Mouse (Mus musculus): ENCODE measurements around the gene Cct4. TPM values are rescaled to one million over a fixed set of nuclear protein-coding genes. Genes with fewer than 3 reads are reported as not detected.
A peak's percentile ranks its signal among the peaks of the same experiment; 100 is the strongest.

The Cct4 gene
- polyA plus RNA-seq (2012; rRNA removed): 40.9 and 121 TPM in 2 replicates

GRCm38 (mm10) chr11:22990393-22991126 is at the start of gene Cct4:
Gene Cct4, plus strand, starts transcription at chr11:22990519.
- under 1% methylated on average over 66 of the region's 66 CpGs for WGBS
- TF ChIP-seq CTCF (IDR thresholded peaks at IDR 0.05; ENCODE audit: extremely low read depth, insufficient read length, insufficient replicate concordance, low read depth, low read length): no peak
- TF ChIP-seq POLR2A (IDR thresholded peaks at IDR 0.05; ENCODE audit: low read depth, low read length): peak; percentile 68
- Histone ChIP-seq H3K4me1 (ENCODE audit: control insufficient read depth, insufficient read depth, insufficient read length, low read length) (no peaks in the 10 kb centered on the region; the same call in 1 of the 2 replicates), H3K4me3 (ENCODE audit: low read depth, low read length) (peak within 1 kb of the TSS; percentile 87), H3K36me3 (ENCODE audit: control insufficient read depth, insufficient read depth, low read length) (peaks cover 14% of the 10 kb centered on the region), H3K27me3 (ENCODE audit: control insufficient read depth, insufficient read depth, low read length) (no peaks in the 10 kb centered on the region), H3K27ac (ENCODE audit: insufficient read depth, low read depth, low read length) (peak within 1 kb of the TSS; percentile 59)

- H3K4me1 ChIP-seq (ENCODE audit: control insufficient read depth, insufficient read depth, insufficient read length, low read length): no peaks in the 10 kb centered on the region
- 89% methylated on average over 1 of the region's 1 CpGs for WGBS
- H3K36me3 ChIP-seq (ENCODE audit: control insufficient read depth, insufficient read depth, low read length): 0 out of 2 replicates have a peak, but pooled peaks cover 2% of the 10 kb centered on the region
- H3K27me3 ChIP-seq (ENCODE audit: control insufficient read depth, insufficient read depth, low read length): no peaks in the 10 kb centered on the region
- no peak overlapping the region for H3K27ac ChIP-seq (ENCODE audit: insufficient read depth, low read depth, low read length)
- H3K4me3 ChIP-seq (ENCODE audit: low read depth, low read length): no peak overlapping the region
- TF ChIP-seq POLR2A (IDR thresholded peaks at IDR 0.05; ENCODE audit: low read depth, low read length): no peak
- TF ChIP-seq CTCF (IDR thresholded peaks at IDR 0.05; ENCODE audit: extremely low read depth, insufficient read length, insufficient replicate concordance, low read depth, low read length): no peak
Measured at GRCm38 (mm10) chr11:22949101-22949500, 41.2 kb upstream of the Cct4 start.

GRCm38 (mm10) chr11:22950131-22950530 is 40.2 kb upstream of the Cct4 start:
- 95% methylated on average over 6 of the region's 6 CpGs for WGBS
- TF ChIP-seq POLR2A (IDR thresholded peaks at IDR 0.05; ENCODE audit: low read depth, low read length): no peak
- no peak for TF ChIP-seq CTCF (IDR thresholded peaks at IDR 0.05; ENCODE audit: extremely low read depth, insufficient read length, insufficient replicate concordance, low read depth, low read length)
- H3K36me3 ChIP-seq (ENCODE audit: control insufficient read depth, insufficient read depth, low read length): peaks cover 3% of the 10 kb centered on the region
- H3K4me3 ChIP-seq (ENCODE audit: low read depth, low read length): no peak overlapping the region
- no peak overlapping the region for H3K27ac ChIP-seq (ENCODE audit: insufficient read depth, low read depth, low read length)
- no peaks in the 10 kb centered on the region for H3K4me1 ChIP-seq (ENCODE audit: control insufficient read depth, insufficient read depth, insufficient read length, low read length)
- no peaks in the 10 kb centered on the region for H3K27me3 ChIP-seq (ENCODE audit: control insufficient read depth, insufficient read depth, low read length)

GRCm38 (mm10) chr11:22952668-22953067 is 37.7 kb upstream of the Cct4 start:
- no peaks in the 10 kb centered on the region for H3K27me3 ChIP-seq (ENCODE audit: control insufficient read depth, insufficient read depth, low read length)
- H3K36me3 ChIP-seq (ENCODE audit: control insufficient read depth, insufficient read depth, low read length): peaks cover 9% of the 10 kb centered on the region
- 85% methylated on average over 7 of the region's 7 CpGs for WGBS
- H3K4me1 ChIP-seq (ENCODE audit: control insufficient read depth, insufficient read depth, insufficient read length, low read length): no peaks in the 10 kb centered on the region
- no peak overlapping the region for H3K27ac ChIP-seq (ENCODE audit: insufficient read depth, low read depth, low read length)
- TF ChIP-seq CTCF (IDR thresholded peaks at IDR 0.05; ENCODE audit: extremely low read depth, insufficient read length, insufficient replicate concordance, low read depth, low read length) (no peak), POLR2A (IDR thresholded peaks at IDR 0.05; ENCODE audit: low read depth, low read length) (no peak)
- no peak overlapping the region for H3K4me3 ChIP-seq (ENCODE audit: low read depth, low read length)

- Histone ChIP-seq H3K36me3 (ENCODE audit: control insufficient read depth, insufficient read depth, low read length) (peaks cover 7% of the 10 kb centered on the region), H3K27ac (ENCODE audit: insufficient read depth, low read depth, low read length) (no peak overlapping the region), H3K27me3 (ENCODE audit: control insufficient read depth, insufficient read depth, low read length) (no peaks in the 10 kb centered on the region), H3K4me1 (ENCODE audit: control insufficient read depth, insufficient read depth, insufficient read length, low read length) (no peaks in the 10 kb centered on the region), H3K4me3 (ENCODE audit: low read depth, low read length) (no peak overlapping the region)
- WGBS: 98% methylated on average over 6 of the region's 6 CpGs
- no peak for TF ChIP-seq CTCF (IDR thresholded peaks at IDR 0.05; ENCODE audit: extremely low read depth, insufficient read length, insufficient replicate concordance, low read depth, low read length)
- no peak for TF ChIP-seq POLR2A (IDR thresholded peaks at IDR 0.05; ENCODE audit: low read depth, low read length)
Measured at GRCm38 (mm10) chr11:22956346-22956745, 34.0 kb upstream of the Cct4 start.

- Histone ChIP-seq H3K4me1 (ENCODE audit: control insufficient read depth, insufficient read depth, insufficient read length, low read length) (no peaks in the 10 kb centered on the region), H3K36me3 (ENCODE audit: control insufficient read depth, insufficient read depth, low read length) (peaks cover 7% of the 10 kb centered on the region), H3K4me3 (ENCODE audit: low read depth, low read length) (no peak overlapping the region), H3K27me3 (ENCODE audit: control insufficient read depth, insufficient read depth, low read length) (no peaks in the 10 kb centered on the region), H3K27ac (ENCODE audit: insufficient read depth, low read depth, low read length) (no peak overlapping the region)
- 73% methylated on average over 4 of the region's 4 CpGs for WGBS
- TF ChIP-seq CTCF (IDR thresholded peaks at IDR 0.05; ENCODE audit: extremely low read depth, insufficient read length, insufficient replicate concordance, low read depth, low read length): peak; percentile 67; the same call in 1 of the 2 replicates
- TF ChIP-seq POLR2A (IDR thresholded peaks at IDR 0.05; ENCODE audit: low read depth, low read length): no peak
Measured at GRCm38 (mm10) chr11:22956830-22957229, 33.5 kb upstream of the Cct4 start.

- Histone ChIP-seq H3K27ac (ENCODE audit: insufficient read depth, low read depth, low read length) (no peak overlapping the region), H3K4me1 (ENCODE audit: control insufficient read depth, insufficient read depth, insufficient read length, low read length) (no peaks in the 10 kb centered on the region), H3K27me3 (ENCODE audit: control insufficient read depth, insufficient read depth, low read length) (no peaks in the 10 kb centered on the region), H3K4me3 (ENCODE audit: low read depth, low read length) (no peak overlapping the region), H3K36me3 (ENCODE audit: control insufficient read depth, insufficient read depth, low read length) (peaks cover 7% of the 10 kb centered on the region)
- WGBS: 88% methylated on average over 4 of the region's 4 CpGs
- TF ChIP-seq POLR2A (IDR thresholded peaks at IDR 0.05; ENCODE audit: low read depth, low read length) (no peak), CTCF (IDR thresholded peaks at IDR 0.05; ENCODE audit: extremely low read depth, insufficient read length, insufficient replicate concordance, low read depth, low read length) (peak; percentile 32; the same call in 1 of the 2 replicates)
Measured at GRCm38 (mm10) chr11:22957791-22958374, 32.4 kb upstream of the Cct4 start.
